Mouse (Mus musculus): ENCODE data around the gene Wdr27. TPM values are rescaled to one million over a fixed set of nuclear protein-coding genes. Genes with fewer than 3 reads are reported as not detected.

Wdr27 gene
- total and polyA plus RNA-seq, 2 experiments from 2014 or later = 0.46 to 4.7 TPM

DNA sequence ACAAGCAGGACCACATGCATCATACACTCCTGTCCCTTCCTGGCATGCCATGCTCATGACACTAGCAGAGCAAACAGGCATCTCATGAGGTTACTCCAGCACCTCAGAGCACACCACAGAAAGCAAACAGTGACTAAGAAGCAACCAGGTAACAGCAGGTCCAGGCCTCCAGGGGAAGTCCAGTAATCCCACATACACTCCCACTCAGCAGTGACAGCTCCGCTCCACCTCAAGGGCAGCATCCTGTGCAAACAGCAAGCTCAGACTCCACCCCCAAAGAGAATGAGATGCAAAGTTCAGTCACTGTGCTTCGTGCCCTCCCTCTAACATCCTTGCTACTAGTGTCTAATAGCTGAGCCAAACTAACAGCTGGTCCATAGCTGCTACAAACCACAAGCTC is 56.0 kb downstream of the Wdr27 start:
- TF ChIP-seq CTCF (IDR thresholded peaks at IDR 0.05; ENCODE audit: low read depth) (no peak), EP300 (IDR thresholded peaks at IDR 0.05; ENCODE audit: low read depth) (no peak)
- Histone ChIP-seq H3K9ac (replicated peaks; ENCODE audit: low read depth, low read length) (no peak overlapping the region), H3K36me3 (replicated peaks; ENCODE audit: control insufficient read depth, insufficient read depth, low read length) (no peaks in the 10 kb centered on the region), H3K4me3 (ENCODE audit: low read depth, low read length) (no peak overlapping the region), H3K27me3 (ENCODE audit: control insufficient read depth, insufficient read depth, low read length) (no peaks in the 10 kb centered on the region), H3K4me2 (ENCODE audit: low read depth, low read length) (no peak overlapping the region), H3K4me1 (ENCODE audit: control insufficient read depth, insufficient read depth) (no peaks in the 10 kb centered on the region), H3K9me3 (replicated peaks; ENCODE audit: control insufficient read depth, low read length) (no peaks in the 10 kb centered on the region), H3K27ac (ENCODE audit: low read depth) (no peak overlapping the region)
- 52% methylated on average over 2 of the region's 2 CpGs for WGBS
- ATAC-seq (ENCODE audit: insufficient read depth, low read depth) (no peak), DNase-seq (ENCODE audit: low spot score) (no peak)

DNA sequence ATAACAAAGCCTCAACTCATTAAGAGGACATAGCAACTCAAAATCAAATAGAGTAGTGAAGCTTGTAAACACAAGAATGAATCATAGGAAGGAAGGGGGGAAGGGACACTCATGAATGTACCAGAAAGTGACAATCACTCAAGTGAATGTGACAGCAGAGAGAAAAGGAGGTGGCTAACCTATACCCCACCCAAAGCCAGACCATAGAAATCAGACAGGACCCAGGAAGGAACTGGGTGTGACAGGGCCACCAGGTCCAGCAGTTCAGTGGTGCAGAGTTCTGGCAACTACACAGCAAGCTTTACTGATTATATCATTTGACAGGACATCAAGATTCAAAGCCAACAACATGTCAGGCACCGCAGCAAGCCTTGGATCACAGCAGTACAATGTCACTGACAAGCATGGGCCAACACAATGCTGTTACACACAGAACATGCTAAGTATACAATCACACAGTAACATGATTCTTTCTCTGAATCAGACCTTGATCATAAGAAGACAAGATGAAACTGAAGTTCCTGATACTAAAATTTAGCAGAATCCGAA is 68.2 kb downstream of the Wdr27 start:
- Histone ChIP-seq H3K4me2 (ENCODE audit: low read depth, low read length) (no peak overlapping the region), H3K4me3 (ENCODE audit: low read depth, low read length) (no peak overlapping the region), H3K27me3 (ENCODE audit: control insufficient read depth, insufficient read depth, low read length) (no peaks in the 10 kb centered on the region), H3K9me3 (replicated peaks; ENCODE audit: control insufficient read depth, low read length) (no peaks in the 10 kb centered on the region), H3K4me1 (ENCODE audit: control insufficient read depth, insufficient read depth) (no peaks in the 10 kb centered on the region), H3K9ac (replicated peaks; ENCODE audit: low read depth, low read length) (no peak overlapping the region), H3K27ac (ENCODE audit: low read depth) (no peak overlapping the region), H3K36me3 (replicated peaks; ENCODE audit: control insufficient read depth, insufficient read depth, low read length) (no peaks in the 10 kb centered on the region)
- DNase-seq (ENCODE audit: low spot score) (no peak), ATAC-seq (ENCODE audit: insufficient read depth, low read depth) (no peak)
- TF ChIP-seq EP300 (IDR thresholded peaks at IDR 0.05; ENCODE audit: low read depth) = no peak
- no peak for TF ChIP-seq CTCF (IDR thresholded peaks at IDR 0.05; ENCODE audit: low read depth)
- 51% methylated on average over 2 of the region's 2 CpGs for WGBS

DNA sequence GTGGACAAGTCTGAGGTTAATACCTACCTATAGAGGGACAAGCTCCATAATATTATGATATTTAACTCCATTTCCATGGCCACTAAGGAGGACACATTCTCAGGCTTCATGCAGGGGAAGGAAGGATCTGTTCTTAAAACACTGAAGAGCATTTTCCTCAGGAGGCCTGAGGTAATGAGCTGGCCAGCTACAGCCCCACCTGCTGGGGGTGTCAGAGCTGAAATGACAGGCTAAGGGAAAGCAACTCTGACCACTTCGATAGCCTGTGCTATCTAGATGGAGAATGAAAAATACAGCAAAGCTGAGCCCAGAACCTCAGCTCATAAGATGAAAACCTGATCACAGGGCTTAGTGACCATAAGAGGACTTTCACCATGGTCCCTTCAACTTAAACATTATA is 82.7 kb downstream of the Wdr27 start:
- no peak for ATAC-seq (ENCODE audit: insufficient read depth, low read depth)
- Histone ChIP-seq H3K4me3 (ENCODE audit: low read depth, low read length) (no peak overlapping the region), H3K36me3 (replicated peaks; ENCODE audit: control insufficient read depth, insufficient read depth, low read length) (no peaks in the 10 kb centered on the region), H3K9ac (replicated peaks; ENCODE audit: low read depth, low read length) (no peak overlapping the region), H3K9me3 (replicated peaks; ENCODE audit: control insufficient read depth, low read length) (no peaks in the 10 kb centered on the region), H3K4me1 (ENCODE audit: control insufficient read depth, insufficient read depth) (no peaks in the 10 kb centered on the region), H3K27ac (ENCODE audit: low read depth) (no peak overlapping the region), H3K4me2 (ENCODE audit: low read depth, low read length) (no peak overlapping the region), H3K27me3 (ENCODE audit: control insufficient read depth, insufficient read depth, low read length) (no peaks in the 10 kb centered on the region)
- DNase-seq (ENCODE audit: low spot score) = no peak
- WGBS = 59% methylated on average over 1 of the region's 1 CpGs
- TF ChIP-seq EP300 (IDR thresholded peaks at IDR 0.05; ENCODE audit: low read depth) (no peak), CTCF (IDR thresholded peaks at IDR 0.05; ENCODE audit: low read depth) (no peak)

DNA sequence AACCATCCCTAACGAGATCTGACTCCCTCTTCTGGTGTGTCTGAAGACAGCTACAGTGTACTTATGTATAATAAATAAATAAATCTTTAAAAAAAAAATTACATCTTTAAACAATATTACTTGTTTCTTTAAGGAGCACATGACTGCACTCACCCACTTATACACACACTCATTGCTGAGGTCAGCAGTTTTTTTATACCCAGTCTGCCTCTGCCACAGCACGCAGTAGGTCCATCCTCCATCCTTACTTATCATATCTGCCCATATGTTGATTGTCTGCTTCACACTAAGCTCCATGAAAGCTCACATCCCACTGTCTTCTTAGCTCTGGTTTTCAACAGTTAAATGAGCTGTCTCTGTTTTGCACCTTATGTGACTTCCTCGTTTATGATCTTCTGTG is 95.2 kb downstream of the Wdr27 start:
- Histone ChIP-seq H3K27me3 (ENCODE audit: control insufficient read depth, insufficient read depth, low read length) (no peaks in the 10 kb centered on the region), H3K4me3 (ENCODE audit: low read depth, low read length) (no peak overlapping the region), H3K9me3 (replicated peaks; ENCODE audit: control insufficient read depth, low read length) (no peaks in the 10 kb centered on the region), H3K27ac (ENCODE audit: low read depth) (no peak overlapping the region), H3K36me3 (replicated peaks; ENCODE audit: control insufficient read depth, insufficient read depth, low read length) (no peaks in the 10 kb centered on the region), H3K4me1 (ENCODE audit: control insufficient read depth, insufficient read depth) (no peaks in the 10 kb centered on the region), H3K9ac (replicated peaks; ENCODE audit: low read depth, low read length) (no peak overlapping the region), H3K4me2 (ENCODE audit: low read depth, low read length) (no peak overlapping the region)
- DNase-seq (ENCODE audit: low spot score) (no peak), ATAC-seq (ENCODE audit: insufficient read depth, low read depth) (no peak)
- WGBS = 73% methylated on average over 2 of the region's 3 CpGs
- TF ChIP-seq EP300 (IDR thresholded peaks at IDR 0.05; ENCODE audit: low read depth) (no peak), CTCF (IDR thresholded peaks at IDR 0.05; ENCODE audit: low read depth) (no peak)

DNA sequence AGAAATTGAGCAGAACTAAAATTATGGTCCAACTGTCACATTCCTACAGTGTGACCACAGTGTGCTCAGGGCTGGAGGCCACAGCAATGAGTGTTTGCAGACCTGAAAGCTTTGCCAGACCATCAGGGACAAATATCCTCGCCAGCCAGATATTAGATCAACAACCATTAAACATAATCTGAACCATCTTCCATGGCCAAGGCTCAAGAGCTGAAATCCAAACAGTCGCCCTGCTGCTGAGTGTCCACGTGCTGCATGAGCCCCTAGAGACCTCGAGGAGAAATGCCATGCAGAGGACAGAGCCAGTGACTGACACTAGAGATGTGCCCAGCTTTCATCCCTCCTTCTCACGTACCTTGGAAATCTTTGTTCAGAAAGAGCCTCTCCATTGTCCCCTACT is 96.1 kb downstream of the Wdr27 start:
- H3K4me1 ChIP-seq (ENCODE audit: control insufficient read depth, insufficient read depth) = no peaks in the 10 kb centered on the region
- DNase-seq (ENCODE audit: low spot score) = no peak
- H3K4me3 ChIP-seq (ENCODE audit: low read depth, low read length) = no peak overlapping the region
- no peak overlapping the region for H3K9ac ChIP-seq (replicated peaks; ENCODE audit: low read depth, low read length)
- H3K9me3 ChIP-seq (replicated peaks; ENCODE audit: control insufficient read depth, low read length) = no peaks in the 10 kb centered on the region
- no peak overlapping the region for H3K4me2 ChIP-seq (ENCODE audit: low read depth, low read length)
- H3K27me3 ChIP-seq (ENCODE audit: control insufficient read depth, insufficient read depth, low read length) = no peaks in the 10 kb centered on the region
- ATAC-seq (ENCODE audit: insufficient read depth, low read depth) = no peak
- no peaks in the 10 kb centered on the region for H3K36me3 ChIP-seq (replicated peaks; ENCODE audit: control insufficient read depth, insufficient read depth, low read length)
- TF ChIP-seq CTCF (IDR thresholded peaks at IDR 0.05; ENCODE audit: low read depth) = no peak
- TF ChIP-seq EP300 (IDR thresholded peaks at IDR 0.05; ENCODE audit: low read depth) = no peak
- H3K27ac ChIP-seq (ENCODE audit: low read depth) = no peak overlapping the region
- 51% methylated on average over 5 of the region's 5 CpGs for WGBS

DNA sequence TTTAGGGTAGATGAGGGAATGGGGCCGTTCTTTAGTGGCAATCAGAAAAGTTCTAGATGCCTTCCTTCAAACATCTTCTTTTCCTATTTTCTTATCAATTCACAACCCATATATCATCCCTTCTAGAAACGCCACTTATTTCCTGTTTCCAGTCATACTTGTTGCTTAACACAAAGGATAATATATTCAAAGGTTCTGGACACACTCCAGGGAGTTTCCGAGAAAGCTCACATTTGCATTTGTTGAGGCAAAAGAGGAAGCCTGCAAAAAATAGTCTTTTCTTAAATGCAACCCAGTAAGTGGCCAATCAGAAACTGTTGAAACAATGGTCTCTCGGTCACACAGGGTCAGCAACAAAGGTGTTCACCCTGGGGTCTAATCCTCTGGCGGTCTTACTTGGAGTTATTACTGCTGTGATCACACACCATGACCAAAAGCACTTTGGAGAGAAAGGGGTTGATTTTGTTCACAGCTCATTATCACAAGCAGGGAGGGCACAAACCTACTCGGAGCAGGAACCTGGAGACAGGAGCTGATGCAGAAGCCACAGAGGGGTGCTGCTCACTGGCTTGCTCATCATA is 116.2 kb downstream of the Wdr27 start:
- Histone ChIP-seq H3K36me3 (replicated peaks; ENCODE audit: control insufficient read depth, insufficient read depth, low read length) (no peaks in the 10 kb centered on the region), H3K4me1 (ENCODE audit: control insufficient read depth, insufficient read depth) (no peaks in the 10 kb centered on the region), H3K4me2 (ENCODE audit: low read depth, low read length) (no peak overlapping the region), H3K9ac (replicated peaks; ENCODE audit: low read depth, low read length) (no peak overlapping the region), H3K9me3 (replicated peaks; ENCODE audit: control insufficient read depth, low read length) (no peaks in the 10 kb centered on the region), H3K27me3 (ENCODE audit: control insufficient read depth, insufficient read depth, low read length) (no peaks in the 10 kb centered on the region), H3K4me3 (ENCODE audit: low read depth, low read length) (no peak overlapping the region), H3K27ac (ENCODE audit: low read depth) (no peak overlapping the region)
- DNase-seq (ENCODE audit: low spot score) (peak; percentile 27), ATAC-seq (ENCODE audit: insufficient read depth, low read depth) (no peak)
- TF ChIP-seq EP300 (IDR thresholded peaks at IDR 0.05; ENCODE audit: low read depth) (no peak), CTCF (IDR thresholded peaks at IDR 0.05; ENCODE audit: low read depth) (no peak)
- 43% methylated on average over 6 of the region's 6 CpGs for WGBS
